8 mouse cellular contexts compared by ENCODE assay signal in genomic region chr12:24830766-24831152, GRCm38 (mm10). TPM values are rescaled to one million over a fixed set of nuclear protein-coding genes. Genes with fewer than 3 reads are reported as not detected.
A peak's percentile ranks its signal among the peaks of the same experiment; 100 is the strongest.
DNase-seq lines count a peak whose midpoint lies in the region; ATAC-seq and TF ChIP-seq lines count a peak whose summit lies in the region.

Gene Mboat2, plus strand, starts transcription at chr12:24830879.

- no peaks in the 10 kb centered on the region for H3K27me3 ChIP-seq in heart, embryonic 16.5 days (ENCODE audit: control insufficient read depth, insufficient read depth, low read length)
- peaks cover 44% of the 10 kb centered on the region for H3K27me3 ChIP-seq in liver, embryonic 15.5 days

- peak within 1 kb of the TSS; percentile 72 for H3K4me2 ChIP-seq in heart, embryonic 16.5 days (ENCODE audit: low read depth, low read length)
- peak within 1 kb of the TSS; percentile 100 for H3K4me2 ChIP-seq in liver, embryonic 15.5 days

- H3K36me3 ChIP-seq in heart, embryonic 16.5 days (ENCODE audit: control insufficient read depth, insufficient read depth): no peaks in the 10 kb centered on the region
- no peaks in the 10 kb centered on the region for H3K36me3 ChIP-seq in liver, embryonic 15.5 days (replicated peaks)

- H3K9ac ChIP-seq in heart, embryonic 16.5 days (ENCODE audit: low read length): peak within 1 kb of the TSS; percentile 94
- H3K9ac ChIP-seq in liver, embryonic 15.5 days: peak within 1 kb of the TSS; percentile 79

- H3K4me1 ChIP-seq in heart, embryonic 16.5 days (ENCODE audit: control insufficient read depth, insufficient read depth, low read length): peaks cover 20% of the 10 kb centered on the region
- H3K4me1 ChIP-seq in liver, embryonic 15.5 days (replicated peaks): peaks cover 29% of the 10 kb centered on the region

- TF ChIP-seq CTCF in layer of hippocampus, adult 2 months (conservative IDR thresholded peaks at IDR 0.05): no peak

- peak within 1 kb of the TSS; percentile 96 for H3K4me3 ChIP-seq in layer of hippocampus, adult 2 months
- peak within 1 kb of the TSS; percentile 81 for H3K4me3 ChIP-seq in heart, embryonic 16.5 days (ENCODE audit: low read length)
- peak within 1 kb of the TSS; percentile 78 for H3K4me3 ChIP-seq in liver, embryonic 15.5 days (replicated peaks)

- WGBS in heart, embryonic 16.5 days: under 1% methylated on average over 24 of the region's 24 CpGs
- under 1% methylated on average over 24 of the region's 24 CpGs for WGBS in liver, embryonic 15.5 days (ENCODE audit: insufficient replicate concordance)

- peak in 1 of 2 experiments; percentile 25 for DNase-seq in layer of hippocampus, adult 2 months (ENCODE audit: low spot score in 2 of 2)
- no peak for DNase-seq in layer of hippocampus, adult 9-10 months (ENCODE audit: low spot score)
- DNase-seq in embryo, embryonic 11 days: peak; percentile 85
- DNase-seq in kidney, postnatal 14 days: peak; percentile 75
- DNase-seq in neural tube, embryonic 10.5 days (ENCODE audit: extremely low spot score, low spot score): peak; percentile 96
- peak; percentile 41 to 44 for DNase-seq in urinary bladder, postnatal 36 days (ENCODE audit: low spot score in 2 of 2)

- H3K9me3 ChIP-seq in heart, embryonic 16.5 days (replicated peaks; ENCODE audit: control insufficient read depth, low read length): no peaks in the 10 kb centered on the region
- no peaks in the 10 kb centered on the region for H3K9me3 ChIP-seq in liver, embryonic 15.5 days (replicated peaks)

- peak; percentile 21 for ATAC-seq in heart, embryonic 16.5 days (replicated peaks; ENCODE audit: extremely low read depth, insufficient read depth, low FRiP score)
- ATAC-seq in liver, embryonic 15.5 days (ENCODE audit: insufficient read depth): peak; percentile 35

- peak within 1 kb of the TSS; percentile 95 for H3K27ac ChIP-seq in layer of hippocampus, adult 2 months
- H3K27ac ChIP-seq in heart, embryonic 16.5 days (ENCODE audit: low read length): peak within 1 kb of the TSS; percentile 92
- H3K27ac ChIP-seq in liver, embryonic 15.5 days (replicated peaks): peak within 1 kb of the TSS; percentile 62; the same call in 1 of the 2 replicates

RNA-seq across cellular contexts. Expression of gene Mboat2, which starts in this region (rescaled TPM):
- total RNA-seq in layer of hippocampus, adult 2 months (2021): 10 to 100 TPM; 87.0 to 99.6 TPM
- 28.8 and 29.9 TPM in 2 replicates for polyA plus RNA-seq in heart, embryonic 16.5 days (2015; fragmentation: Nextera tagmentation; extraction: Ambion mirVana)
- 3.9 and 4.3 TPM in 2 replicates for polyA plus RNA-seq in liver, embryonic 15.5 days (2015; fragmentation: Nextera tagmentation; extraction: Ambion mirVana)
